Mouse (Mus musculus): ENCODE results near the gene Ddx31.

DNA sequence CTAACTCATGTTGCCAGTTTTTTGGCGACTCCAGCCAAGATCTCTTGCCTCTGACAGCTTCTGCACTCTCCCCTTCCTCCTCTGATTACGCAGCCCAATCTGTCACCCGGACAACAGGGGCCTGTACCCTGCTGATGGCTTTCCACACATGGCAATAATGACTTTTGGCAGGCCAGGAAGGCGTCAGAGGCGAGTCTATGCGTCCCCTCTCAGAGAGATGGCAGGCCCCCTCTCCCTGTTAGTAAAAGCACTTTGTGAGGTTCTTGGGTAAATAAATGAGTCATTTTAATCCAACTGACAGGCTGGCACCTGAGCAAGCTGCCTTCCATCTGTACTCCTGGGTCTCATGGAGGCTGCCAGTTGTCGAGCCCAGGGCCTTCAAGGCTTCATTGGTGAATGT is 27.3 kb downstream of the Ddx31 start:
- TF ChIP-seq CTCF (IDR thresholded peaks at IDR 0.05; ENCODE audit: low read depth, low read length): no peak
- TF ChIP-seq POLR2A (IDR thresholded peaks at IDR 0.05; ENCODE audit: insufficient read depth, low read length): no peak
- no peak for TF ChIP-seq EP300 (IDR thresholded peaks at IDR 0.05; ENCODE audit: insufficient read depth, low read depth, low read length)

Data from ES-Bruce4 (cell line).